Mouse (Mus musculus): ENCODE results near the gene Gmnn. TPM values are rescaled to one million over a fixed set of nuclear protein-coding genes. Genes with fewer than 3 reads are reported as not detected.

The Gmnn gene
- not detected in 2 replicates for polyA plus RNA-seq (2012; ENCODE audit: insufficient read depth, insufficient read length, low replicate concordance, missing spikeins)

DNA sequence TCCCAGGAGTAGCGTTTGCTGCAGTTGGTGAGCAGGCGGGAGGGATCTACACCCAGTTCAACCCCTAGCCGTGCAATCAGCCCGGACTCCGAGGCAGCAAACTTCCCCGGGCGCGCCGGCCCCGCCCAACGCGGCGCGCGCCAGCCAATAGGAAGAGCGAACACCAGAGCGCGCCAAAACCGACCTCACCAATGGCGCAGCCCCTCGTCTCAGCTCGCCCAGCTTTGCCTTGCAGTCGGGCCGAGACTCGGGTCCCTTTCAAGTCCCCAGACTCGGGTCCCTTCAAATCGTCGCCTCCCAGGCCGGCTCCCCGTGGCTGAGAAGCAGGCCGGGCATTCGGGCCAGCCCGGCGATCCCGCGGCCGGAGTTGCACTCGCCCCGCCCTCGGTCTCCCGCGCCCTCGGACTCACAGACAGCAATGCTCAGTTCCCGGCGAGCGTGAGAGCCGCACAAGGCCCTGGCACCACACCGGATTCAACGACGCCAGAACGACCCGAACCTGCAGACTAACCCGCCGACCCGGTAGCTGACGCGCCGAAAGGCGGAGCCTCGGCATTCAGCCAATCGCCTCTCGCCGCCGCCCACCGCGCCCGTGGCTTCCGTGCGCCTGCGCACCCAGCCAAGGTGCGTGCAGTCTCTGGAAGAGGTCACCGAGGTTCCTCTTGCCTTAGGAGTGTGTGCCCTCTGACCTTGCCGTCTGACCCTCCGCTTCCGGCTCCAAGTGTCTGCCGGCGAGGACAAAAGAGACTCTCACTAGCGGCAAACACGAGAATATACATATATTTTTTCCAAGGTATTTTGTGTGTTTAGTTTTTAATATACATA lies at the start of gene Gmnn:
Gmnn (minus strand) TSS at position 521 of the 825 bp plus-strand sequence.
- H3K4me1 ChIP-seq (ENCODE audit: control insufficient read depth, insufficient read depth, low read length): no peaks in the 10 kb centered on the region
- peak within 1 kb of the TSS; percentile 78 for H3K4me3 ChIP-seq (ENCODE audit: insufficient read depth, low read depth, low read length)
- H3K27ac ChIP-seq (ENCODE audit: insufficient read depth, low read depth, low read length): no peak within 1 kb of the TSS
- peak; percentile 70; the same call in 1 of the 2 replicates for TF ChIP-seq POLR2A (IDR thresholded peaks at IDR 0.05; ENCODE audit: insufficient read depth, low read depth, low read length)
- no peak for TF ChIP-seq CTCF (IDR thresholded peaks at IDR 0.05; ENCODE audit: insufficient read depth, low read depth, low read length)
- under 1% methylated on average over 79 of the region's 79 CpGs for WGBS

GRCm38 (mm10) chr13:24806079-24806478 lies 44.4 kb upstream of the Gmnn start:
- no peaks in the 10 kb centered on the region for H3K4me1 ChIP-seq (ENCODE audit: control insufficient read depth, insufficient read depth, low read length)
- no peak overlapping the region for H3K4me3 ChIP-seq (ENCODE audit: insufficient read depth, low read depth, low read length)
- no peak for TF ChIP-seq CTCF (IDR thresholded peaks at IDR 0.05; ENCODE audit: insufficient read depth, low read depth, low read length)
- no peak for TF ChIP-seq POLR2A (IDR thresholded peaks at IDR 0.05; ENCODE audit: insufficient read depth, low read depth, low read length)
- no peak overlapping the region for H3K27ac ChIP-seq (ENCODE audit: insufficient read depth, low read depth, low read length)

- no peak for TF ChIP-seq POLR2A (IDR thresholded peaks at IDR 0.05; ENCODE audit: insufficient read depth, low read depth, low read length)
- Histone ChIP-seq H3K4me1 (ENCODE audit: control insufficient read depth, insufficient read depth, low read length) (no peaks in the 10 kb centered on the region), H3K27ac (ENCODE audit: insufficient read depth, low read depth, low read length) (no peak overlapping the region), H3K4me3 (ENCODE audit: insufficient read depth, low read depth, low read length) (no peak overlapping the region)
- 0% methylated on average over 2 of the region's 2 CpGs for WGBS
These were observed 41.5 kb upstream of the Gmnn start for GRCm38 (mm10) chr13:24803196-24803595.

- TF ChIP-seq CTCF (IDR thresholded peaks at IDR 0.05; ENCODE audit: insufficient read depth, low read depth, low read length) (no peak), POLR2A (IDR thresholded peaks at IDR 0.05; ENCODE audit: insufficient read depth, low read depth, low read length) (no peak)
- WGBS: under 1% methylated on average over 26 of the region's 26 CpGs
- Histone ChIP-seq H3K4me3 (ENCODE audit: insufficient read depth, low read depth, low read length) (peak overlapping the region; percentile 83), H3K4me1 (ENCODE audit: control insufficient read depth, insufficient read depth, low read length) (no peaks in the 10 kb centered on the region), H3K27ac (ENCODE audit: insufficient read depth, low read depth, low read length) (no peak overlapping the region)
These were observed 40.5 kb upstream of the Gmnn start for GRCm38 (mm10) chr13:24802131-24802691.

DNA sequence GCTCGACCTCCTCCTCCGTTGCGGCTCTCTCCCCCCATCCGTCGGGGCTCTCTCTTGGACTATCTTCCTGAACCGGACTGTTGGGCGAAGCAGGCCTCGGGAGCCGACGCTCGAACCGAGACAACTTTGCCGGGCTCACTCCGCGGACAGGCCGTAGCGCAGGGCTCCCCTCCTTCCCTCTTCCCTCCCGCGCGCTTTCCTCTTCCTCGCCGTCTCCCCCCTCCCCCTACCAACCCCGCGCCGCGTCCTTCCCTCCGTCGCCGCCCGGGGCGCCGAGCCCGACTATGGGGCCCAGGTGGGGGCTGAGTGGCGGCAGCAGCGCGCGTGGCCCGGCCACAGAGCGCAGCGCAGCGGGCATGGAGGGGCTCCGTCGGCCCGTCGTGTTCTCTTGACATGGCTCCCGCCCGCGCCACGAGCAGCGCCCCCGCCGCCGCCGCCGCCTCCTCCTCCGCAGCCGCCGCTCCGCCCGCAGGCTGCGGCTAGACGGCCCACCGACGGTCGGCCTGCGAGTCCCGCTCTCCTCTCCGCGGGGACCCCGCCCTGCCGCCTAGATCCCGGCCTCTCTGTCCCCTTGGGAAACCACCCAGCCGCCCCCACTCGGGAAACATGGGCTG lies 39.7 kb upstream of the Gmnn start, which contains the start of gene BC005537:
BC005537 (plus strand) TSS at position 350 of the 614 bp plus-strand sequence.
- WGBS: under 1% methylated on average over 71 of the region's 74 CpGs
- Histone ChIP-seq H3K27ac (ENCODE audit: insufficient read depth, low read depth, low read length) (peak within 1 kb of the TSS; percentile 86), H3K4me3 (ENCODE audit: insufficient read depth, low read depth, low read length) (peak within 1 kb of the TSS; percentile 83), H3K4me1 (ENCODE audit: control insufficient read depth, insufficient read depth, low read length) (no peaks in the 10 kb centered on the region)
- no peak for TF ChIP-seq POLR2A (IDR thresholded peaks at IDR 0.05; ENCODE audit: insufficient read depth, low read depth, low read length)
- TF ChIP-seq CTCF (IDR thresholded peaks at IDR 0.05; ENCODE audit: insufficient read depth, low read depth, low read length): no peak

DNA sequence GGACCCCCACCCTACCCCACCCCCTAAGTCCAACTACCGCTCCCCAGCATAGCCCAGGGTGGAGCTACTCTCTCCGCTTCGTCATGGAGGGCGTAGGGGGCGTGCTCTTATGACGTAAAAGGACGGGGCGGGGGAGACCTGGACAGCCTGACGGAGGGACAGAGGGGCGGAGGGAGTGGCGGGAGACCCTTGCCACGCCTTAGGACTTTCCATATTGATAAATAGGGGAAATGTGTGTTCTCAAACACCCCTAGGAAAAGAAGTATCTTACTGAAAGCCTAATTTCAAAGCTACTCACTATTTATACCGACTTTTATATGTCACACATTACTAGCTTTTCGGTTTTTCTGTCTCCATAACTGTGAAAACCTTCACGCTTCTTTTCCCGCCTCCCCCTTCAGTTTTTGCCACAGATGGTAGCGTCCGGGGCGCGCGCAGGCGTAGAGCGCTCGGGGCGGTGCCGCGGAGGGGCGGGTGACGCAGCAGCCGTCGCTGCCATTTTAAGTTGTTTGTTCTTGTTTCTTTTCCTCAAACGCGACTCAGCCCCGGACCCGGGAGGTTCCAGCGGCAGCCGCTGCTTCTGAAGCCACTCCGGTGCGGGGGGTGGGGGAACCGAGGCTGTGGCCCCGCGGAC lies 39.1 kb upstream of the Gmnn start:
- no peaks in the 10 kb centered on the region for H3K4me1 ChIP-seq (ENCODE audit: control insufficient read depth, insufficient read depth, low read length)
- WGBS: under 1% methylated on average over 42 of the region's 42 CpGs
- TF ChIP-seq CTCF (IDR thresholded peaks at IDR 0.05; ENCODE audit: insufficient read depth, low read depth, low read length) (no peak), POLR2A (IDR thresholded peaks at IDR 0.05; ENCODE audit: insufficient read depth, low read depth, low read length) (peak; percentile 97)
- H3K27ac ChIP-seq (ENCODE audit: insufficient read depth, low read depth, low read length): peak overlapping the region; percentile 86
- peak overlapping the region; percentile 83 for H3K4me3 ChIP-seq (ENCODE audit: insufficient read depth, low read depth, low read length)

GRCm38 (mm10) chr13:24799925-24800673 lies 38.4 kb upstream of the Gmnn start:
- peak overlapping the region; percentile 69 for H3K4me3 ChIP-seq (ENCODE audit: insufficient read depth, low read depth, low read length)
- no peaks in the 10 kb centered on the region for H3K4me1 ChIP-seq (ENCODE audit: control insufficient read depth, insufficient read depth, low read length)
- 1% methylated on average over 31 of the region's 31 CpGs for WGBS
- peak overlapping the region; percentile 81 for H3K27ac ChIP-seq (ENCODE audit: insufficient read depth, low read depth, low read length)
- TF ChIP-seq POLR2A (IDR thresholded peaks at IDR 0.05; ENCODE audit: insufficient read depth, low read depth, low read length) (0 out of 2 replicates have a peak, but pooled peaks have one; percentile 17), CTCF (IDR thresholded peaks at IDR 0.05; ENCODE audit: insufficient read depth, low read depth, low read length) (no peak)

- no peaks in the 10 kb centered on the region for H3K4me1 ChIP-seq (ENCODE audit: control insufficient read depth, insufficient read depth, low read length)
- H3K4me3 ChIP-seq (ENCODE audit: insufficient read depth, low read depth, low read length): no peak overlapping the region
- TF ChIP-seq CTCF (IDR thresholded peaks at IDR 0.05; ENCODE audit: insufficient read depth, low read depth, low read length) (no peak), POLR2A (IDR thresholded peaks at IDR 0.05; ENCODE audit: insufficient read depth, low read depth, low read length) (no peak)
- no peak overlapping the region for H3K27ac ChIP-seq (ENCODE audit: insufficient read depth, low read depth, low read length)
- WGBS: 60% methylated on average over 5 of the region's 5 CpGs
These were observed 37.7 kb upstream of the Gmnn start for GRCm38 (mm10) chr13:24799378-24799777.
